Mouse (Mus musculus) layer of hippocampus, adult 9-10 months (tissue): ENCODE results near the gene Caskin2.

Experiments
- DNase-seq: peaks from one replicate; pipeline ENCODE4 v3.0.0; 2022; ENCODE audit warnings: low spot score

The Caskin2 gene

DNA sequence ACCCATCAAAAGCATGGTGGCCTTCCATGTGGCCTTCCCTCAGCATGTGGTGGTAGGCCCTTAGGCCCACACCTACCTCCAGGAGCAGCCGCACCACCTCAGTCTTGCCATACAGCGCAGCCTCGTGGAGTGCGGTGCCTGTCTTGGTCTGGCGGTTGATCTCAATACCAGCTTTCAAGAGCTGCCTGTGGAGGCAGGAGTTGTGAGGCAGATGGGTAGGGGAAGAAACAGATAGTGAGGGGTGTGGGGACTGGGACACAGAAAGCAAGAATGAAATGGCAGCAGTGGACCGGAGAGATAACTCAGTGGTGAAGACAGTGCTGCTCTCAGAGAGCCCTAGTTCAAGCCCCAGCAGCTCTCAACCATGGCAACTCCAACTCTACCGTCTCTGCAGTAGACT lies 8.4 kb downstream of the Caskin2 start:
- DNase-seq: no peak

GRCm38 (mm10) chr11:115803072-115803709 lies 10.2 kb downstream of the Caskin2 start:
- DNase-seq: no peak

GRCm38 (mm10) chr11:115800981-115801380 lies 12.5 kb downstream of the Caskin2 start:
- no peak for DNase-seq

- DNase-seq: no peak
Measured at GRCm38 (mm10) chr11:115797665-115798064, 15.8 kb downstream of the Caskin2 start.

DNA sequence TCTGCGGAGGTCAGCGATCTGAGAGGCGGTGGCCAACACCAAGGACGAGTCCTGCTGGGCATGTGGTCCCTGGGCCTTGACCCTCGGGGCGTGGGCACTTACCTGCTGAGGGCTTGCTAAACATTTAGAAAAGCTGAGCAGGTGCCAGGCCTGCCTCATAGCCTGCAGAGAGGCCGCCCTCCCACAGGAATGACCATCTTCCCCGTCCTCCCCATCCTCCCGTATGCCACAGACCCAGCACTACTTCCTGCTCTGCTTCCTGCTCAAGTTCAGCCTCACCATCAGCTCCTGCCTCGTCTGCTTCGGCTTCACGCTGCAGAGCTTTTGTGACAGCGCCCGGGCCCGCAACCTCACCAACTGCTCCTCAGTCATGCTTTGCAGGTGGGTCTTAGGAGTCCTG lies 16.5 kb downstream of the Caskin2 start:
- DNase-seq: no peak

- DNase-seq: no peak
Measured at GRCm38 (mm10) chr11:115792353-115792752, 21.1 kb downstream of the Caskin2 start.

DNA sequence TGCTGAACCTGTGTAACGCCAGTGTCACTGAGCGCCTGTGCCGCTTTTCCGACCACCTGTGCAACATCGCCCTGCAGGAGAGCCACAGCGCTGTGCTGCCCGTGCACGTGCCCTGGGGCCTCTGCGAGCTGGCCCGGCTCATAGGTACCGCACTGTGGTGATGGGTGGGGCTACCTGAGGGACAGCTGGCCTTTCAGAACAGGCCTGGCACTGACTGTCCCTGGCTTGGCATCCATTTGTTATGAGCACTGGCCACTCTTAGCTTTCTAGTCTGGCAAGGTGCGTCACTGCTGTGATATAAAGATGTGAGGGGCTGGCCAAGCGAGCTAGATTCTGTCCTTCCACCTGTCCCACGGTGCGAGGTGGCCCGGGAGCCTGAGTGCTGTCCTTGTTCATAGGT lies 21.5 kb downstream of the Caskin2 start:
- DNase-seq: no peak

DNA sequence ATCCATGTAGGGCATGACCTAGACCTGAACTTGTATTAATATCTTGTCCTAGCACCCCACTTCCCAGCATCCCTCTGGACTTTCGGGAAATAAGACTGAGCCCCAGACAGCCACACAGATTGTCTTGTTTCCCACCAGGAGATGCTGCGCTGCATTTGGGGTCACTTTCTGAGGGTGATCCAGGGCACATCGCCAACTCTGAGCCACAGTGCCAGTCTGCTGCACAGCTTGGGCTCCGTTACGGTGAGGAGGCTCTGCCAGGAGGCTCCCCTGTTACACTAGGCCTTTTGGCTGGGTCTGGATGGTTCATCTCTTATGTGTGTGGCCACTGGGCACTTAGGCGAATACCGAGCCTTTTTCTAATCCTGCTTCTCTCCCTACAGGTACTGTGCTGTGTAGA lies 23.7 kb downstream of the Caskin2 start:
- no peak for DNase-seq

DNA sequence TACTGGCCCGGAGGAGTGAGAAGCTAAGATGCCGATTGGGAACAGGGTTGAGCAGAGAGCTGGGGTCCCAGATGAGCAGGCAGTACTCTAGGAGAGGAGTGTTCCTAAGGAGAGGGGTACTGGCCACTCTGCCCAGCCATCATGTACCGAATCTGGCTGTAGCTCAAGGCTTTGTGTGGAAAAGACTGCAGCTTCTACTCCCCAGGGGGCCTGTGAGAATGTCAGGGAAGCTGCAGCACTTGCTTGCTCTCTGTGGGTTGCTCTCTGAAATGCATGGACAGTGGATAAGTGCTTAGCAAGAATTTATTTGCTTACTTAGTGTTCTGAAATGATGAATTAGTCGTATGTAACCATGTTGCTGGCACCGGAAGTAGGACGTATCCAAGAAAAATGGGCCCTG lies 27.0 kb downstream of the Caskin2 start:
- DNase-seq: no peak

GRCm38 (mm10) chr11:115780141-115781070 lies 33.0 kb downstream of the Caskin2 start:
- no peak for DNase-seq

DNA sequence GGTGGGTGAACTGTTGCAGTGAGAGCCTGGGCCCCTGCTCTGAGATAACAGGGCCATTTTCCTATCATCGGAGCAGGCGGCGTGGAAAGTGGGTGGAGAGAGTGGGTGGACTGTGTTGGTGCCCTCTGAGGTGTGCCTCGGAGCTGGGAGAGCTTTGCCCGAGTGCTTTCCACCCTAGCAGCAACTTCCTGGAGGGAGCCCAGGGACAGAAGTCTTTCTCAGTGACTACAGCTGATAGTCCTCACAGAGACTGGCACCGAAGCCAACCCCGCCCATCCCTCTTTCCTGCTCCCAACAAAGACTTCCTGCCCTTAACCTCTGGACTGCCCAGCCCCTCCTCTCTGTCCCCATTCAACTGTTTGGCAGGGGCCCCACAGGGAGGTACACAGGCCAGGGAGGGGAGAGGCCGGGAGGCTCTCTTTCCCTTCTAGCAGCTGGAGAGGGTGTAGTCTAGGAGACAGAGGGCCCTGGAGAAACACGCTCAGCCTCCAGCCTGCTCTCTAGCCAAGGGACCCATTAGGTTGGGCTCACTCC lies 34.3 kb downstream of the Caskin2 start:
- no peak for DNase-seq

GRCm38 (mm10) chr11:115777487-115778335 lies 35.7 kb downstream of the Caskin2 start:
- no peak for DNase-seq

DNA sequence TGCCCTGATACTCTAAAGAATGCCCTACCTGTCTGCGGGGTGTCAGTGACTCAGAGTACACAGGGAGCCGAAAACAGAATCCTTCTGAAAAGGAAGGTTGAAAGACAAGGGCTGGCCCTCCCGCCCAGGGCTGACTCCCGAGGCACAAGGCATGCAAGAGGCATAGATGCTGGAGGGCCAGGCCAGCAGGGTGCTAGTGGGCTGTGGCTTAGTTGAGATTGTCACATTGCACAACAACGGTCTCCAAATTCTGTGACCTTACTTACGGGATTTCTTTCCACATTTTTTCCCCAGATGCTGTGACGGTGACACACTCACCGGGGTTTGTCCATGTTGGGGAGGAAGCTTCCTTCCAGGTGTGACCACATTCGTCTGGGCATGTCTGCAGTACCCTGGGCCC lies 36.5 kb downstream of the Caskin2 start:
- DNase-seq: no peak

GRCm38 (mm10) chr11:115775821-115776665 lies 37.4 kb downstream of the Caskin2 start:
- no peak for DNase-seq

- no peak for DNase-seq
Measured at GRCm38 (mm10) chr11:115774653-115775052, 38.8 kb downstream of the Caskin2 start.

GRCm38 (mm10) chr11:115768896-115769295 lies 44.5 kb downstream of the Caskin2 start:
- no peak for DNase-seq

DNA sequence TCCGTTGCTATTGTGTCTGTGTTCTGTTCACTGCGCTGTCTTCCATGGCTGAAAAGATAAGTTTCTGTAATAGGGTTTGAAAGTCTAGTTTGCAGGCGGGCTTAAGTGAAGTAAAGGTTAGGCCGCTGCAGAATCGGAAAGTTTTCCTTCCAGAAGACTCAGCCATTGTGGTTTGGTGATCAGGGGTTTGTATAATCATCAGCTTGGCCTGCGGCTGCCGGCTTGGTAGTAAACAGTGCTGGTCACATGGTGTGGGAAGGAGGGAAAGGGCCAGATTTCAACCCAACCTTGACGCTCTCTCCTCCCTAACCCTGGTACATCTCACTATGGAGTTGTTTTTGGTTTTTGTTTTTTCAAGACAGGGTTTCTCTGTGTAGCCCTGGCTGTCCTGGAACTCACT lies 46.5 kb downstream of the Caskin2 start:
- DNase-seq: no peak

- DNase-seq: no peak
Measured at GRCm38 (mm10) chr11:115766356-115766943, 47.0 kb downstream of the Caskin2 start.

DNA sequence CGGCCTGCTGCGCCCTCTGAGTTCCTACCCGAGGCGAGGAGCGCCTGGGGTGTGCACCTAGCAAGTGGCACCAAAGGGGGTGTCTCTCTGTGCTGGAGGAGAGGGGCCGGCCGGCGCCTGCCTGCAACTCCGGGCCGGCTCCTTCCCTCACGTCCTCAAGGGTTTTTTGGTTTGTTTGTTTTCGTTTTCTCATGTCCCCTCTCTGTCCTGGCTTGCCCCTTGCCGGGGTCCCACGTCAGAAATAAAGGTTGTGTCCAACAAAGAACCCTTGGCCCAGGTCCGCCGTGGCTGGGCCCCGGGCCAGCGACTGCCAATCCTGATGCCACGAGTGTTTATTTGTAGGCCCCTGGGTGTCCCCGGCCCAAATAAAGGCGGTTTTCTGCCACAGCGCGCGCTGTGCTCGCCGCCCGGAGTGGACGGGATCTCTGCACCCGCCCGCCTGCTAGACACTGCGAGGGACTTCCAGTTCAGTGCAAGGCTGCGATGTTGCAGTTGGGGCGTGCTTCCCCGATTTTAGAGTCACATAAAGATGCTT lies 47.8 kb downstream of the Caskin2 start:
- DNase-seq: no peak

DNA sequence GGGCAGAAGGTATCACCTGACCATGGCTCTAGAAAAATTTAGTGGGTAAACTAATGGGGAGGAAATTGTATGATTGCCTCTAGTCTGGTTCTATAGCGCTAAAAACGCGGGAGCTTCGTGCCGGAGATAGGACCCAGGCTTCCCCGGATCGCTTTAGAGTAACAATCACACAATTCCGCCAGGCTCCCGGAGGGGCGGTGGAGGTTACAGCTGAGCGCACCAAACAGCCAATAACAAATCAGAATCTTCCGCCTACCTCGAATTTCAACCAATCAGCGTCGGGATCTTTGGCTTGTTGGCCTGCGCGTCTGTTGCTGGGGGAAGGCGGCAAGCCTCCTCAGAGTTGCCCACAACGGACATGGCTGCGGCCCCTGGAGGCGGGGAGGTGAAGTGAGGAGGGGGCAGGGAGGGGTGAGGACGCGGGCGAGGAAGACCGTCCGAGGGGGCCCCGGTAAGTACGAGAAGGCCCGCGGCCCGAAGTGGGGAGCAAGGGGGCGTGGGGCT lies 48.3 kb downstream of the Caskin2 start, which contains the start of gene Tmem94:
Gene Tmem94, plus strand, starts transcription at position 331 of the 504 bp plus-strand sequence.
- DNase-seq: peak; percentile 99
